ENCODE assay signal across 9 mouse cellular contexts in the genomic region with DNA sequence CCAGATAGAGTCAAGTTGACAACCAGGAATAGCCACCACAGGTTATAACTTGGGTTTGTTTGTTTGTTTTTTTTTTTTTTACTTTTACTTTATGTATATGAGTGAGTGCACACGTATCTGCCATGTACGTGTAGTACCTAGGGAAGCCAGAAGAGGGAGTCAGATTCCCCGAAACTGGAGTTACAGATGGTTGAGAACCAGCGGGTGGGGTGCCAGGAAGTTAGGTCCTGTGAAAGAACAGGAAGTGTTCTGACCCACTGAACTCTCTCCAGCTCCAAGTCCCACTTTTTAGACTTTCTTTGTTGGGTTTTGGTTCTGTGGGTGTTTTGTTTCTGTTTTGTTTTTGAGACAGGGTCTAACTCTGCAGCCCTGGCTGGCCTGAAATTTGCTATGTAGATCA. TPM values are rescaled to one million over a fixed set of nuclear protein-coding genes. Genes with fewer than 3 reads are reported as not detected.
DNase-seq lines count a peak whose midpoint lies in the region; ATAC-seq and TF ChIP-seq lines count a peak whose summit lies in the region.
"Had no signal": no experiment of that assay in that cellular context is flagged by ENCODE, and none has a peak within 500 bp of the region (broad histone marks: within the 10 kb centered on the region; RNA-seq: fewer than 3 reads in every experiment).

No protein-coding gene starts in this region.

- H3K4me2 ChIP-seq in liver, postnatal 0 days (ENCODE audit: low read depth, low read length), result no peak overlapping the region

- H3K4me3 ChIP-seq in bone marrow, adult 2 months (replicated peaks; ENCODE audit: control insufficient read depth, low read depth, low read length), result no peak overlapping the region
- no peak overlapping the region for H3K4me3 ChIP-seq in liver, postnatal 0 days (ENCODE audit: low read depth, low read length)

- H3K9me3 ChIP-seq in liver, postnatal 0 days (ENCODE audit: low read length), result no peaks in the 10 kb centered on the region

- TF ChIP-seq EP300 in liver, postnatal 0 days (IDR thresholded peaks at IDR 0.05; ENCODE audit: low read depth), result 0 out of 2 replicates have a peak, but pooled peaks have one; percentile 16

- no peak for TF ChIP-seq POLR2A in bone marrow, adult 2 months (IDR thresholded peaks at IDR 0.05; ENCODE audit: borderline replicate concordance, control insufficient read depth, low read depth, low read length)

- H3K4me1 ChIP-seq in bone marrow, adult 2 months (ENCODE audit: control insufficient read depth, insufficient read depth, low read length), result no peaks in the 10 kb centered on the region
- no peaks in the 10 kb centered on the region for H3K4me1 ChIP-seq in liver, postnatal 0 days (ENCODE audit: insufficient read depth)

- no peaks in the 10 kb centered on the region for H3K27me3 ChIP-seq in liver, postnatal 0 days (ENCODE audit: insufficient read depth, low read length)

- peaks cover 33% of the 10 kb centered on the region for H3K36me3 ChIP-seq in liver, postnatal 0 days (replicated peaks; ENCODE audit: insufficient read depth, low read length)

- H3K9ac ChIP-seq in liver, postnatal 0 days (replicated peaks), result no peak overlapping the region

- peak; percentile 33 for DNase-seq in gastrocnemius, postnatal 14 days
- no peak for DNase-seq in gastrocnemius, postnatal 36 days
- peak; percentile 83 for DNase-seq in A20 (ENCODE audit: low read depth, low spot score)
- peak; percentile 56 for DNase-seq in liver, postnatal 0 days
- no peak for DNase-seq in right cerebral cortex, adult 18-20 months
- DNase-seq in ovary, postnatal 10 days (ENCODE audit: low spot score), result no peak
- no peak for DNase-seq in adipocyte (ENCODE audit: low spot score)

- intact Hi-C loops in gastrocnemius, postnatal 14 days (cut with DNase I; ENCODE audit: low total_unique reads), result no loop called here
- intact Hi-C loops in gastrocnemius, postnatal 36 days (cut with DNase I), result no loop called here

- ATAC-seq in liver, postnatal 0 days, result 0 out of 2 replicates have a peak, but pooled peaks have one; percentile 45

- TF ChIP-seq CTCF in bone marrow, adult 2 months (IDR thresholded peaks at IDR 0.05; ENCODE audit: control insufficient read depth, insufficient read depth, low read length), result peak; percentile 47; the same call in 1 of the 2 replicates
- peak; percentile 73 for TF ChIP-seq CTCF in liver, postnatal 0 days (IDR thresholded peaks at IDR 0.05; ENCODE audit: low read depth)

- H3K27ac ChIP-seq in bone marrow, adult 2 months (ENCODE audit: control insufficient read depth, insufficient read depth, low read depth, low read length, poor library complexity), result no peak overlapping the region
- H3K27ac ChIP-seq in liver, postnatal 0 days (ENCODE audit: low read depth), result no peak overlapping the region

- 27% methylated on average over 4 of the region's 4 CpGs for WGBS in bone marrow, adult 2 months
- 27% methylated on average over 4 of the region's 4 CpGs for WGBS in liver, postnatal 0 days (ENCODE audit: insufficient replicate concordance)

RNA-seq across cellular contexts. Expression of a gene that starts 19.9 kb away (rescaled TPM):
- total RNA-seq in gastrocnemius, postnatal 14 days (2021), result 10 to 100 TPM in 1 of 2 experiments, 1 to 10 TPM in 1; 9.3 to 10.5 TPM
- 10 to 100 TPM; 14.4 to 15.1 TPM for total RNA-seq in gastrocnemius, postnatal 36 days (2021)
- polyA plus RNA-seq in bone marrow, adult 2 months (2011; ENCODE audit: insufficient read depth, insufficient read length, low replicate concordance, missing spikeins), result 24.1 and 38.0 TPM in 2 replicates
- polyA plus RNA-seq in liver, postnatal 0 days (2015; fragmentation: Nextera tagmentation; extraction: Ambion mirVana), result 12.3 and 13.2 TPM in 2 replicates

RNA-seq across cellular contexts. Expression of a gene that starts 20.2 kb away (rescaled TPM):
- 100 to 1,000 TPM; 121 to 123 TPM for total RNA-seq in gastrocnemius, postnatal 14 days (2021)
- total RNA-seq in gastrocnemius, postnatal 36 days (2021), result 100 to 1,000 TPM; 158 to 166 TPM
- 98.9 and 107 TPM in 2 replicates for polyA plus RNA-seq in bone marrow, adult 2 months (2011; ENCODE audit: insufficient read depth, insufficient read length, low replicate concordance, missing spikeins)
- polyA plus RNA-seq in liver, postnatal 0 days (2015; fragmentation: Nextera tagmentation; extraction: Ambion mirVana), result 93.5 and 98.9 TPM in 2 replicates

RNA-seq across cellular contexts. Expression of a gene that starts 30.1 kb away (rescaled TPM):
- total RNA-seq in gastrocnemius, postnatal 14 days (2021), result 100 to 1,000 TPM; 109 to 120 TPM
- 10 to 100 TPM; 76.6 to 96.3 TPM for total RNA-seq in gastrocnemius, postnatal 36 days (2021)
- polyA plus RNA-seq in bone marrow, adult 2 months (2011; ENCODE audit: insufficient read depth, insufficient read length, low replicate concordance, missing spikeins), result 17.6 and 40.8 TPM in 2 replicates
- 7.7 and 8.2 TPM in 2 replicates for polyA plus RNA-seq in liver, postnatal 0 days (2015; fragmentation: Nextera tagmentation; extraction: Ambion mirVana)

RNA-seq across cellular contexts. Expression of a gene that starts 49.7 kb away (rescaled TPM):
- total RNA-seq in gastrocnemius, postnatal 14 days (2021), result not detected
- not detected for total RNA-seq in gastrocnemius, postnatal 36 days (2021)
- not detected in 2 replicates for polyA plus RNA-seq in bone marrow, adult 2 months (2011; ENCODE audit: insufficient read depth, insufficient read length, low replicate concordance, missing spikeins)
- polyA plus RNA-seq in liver, postnatal 0 days (2015; fragmentation: Nextera tagmentation; extraction: Ambion mirVana), result not detected in 2 replicates
- total RNA-seq: left cerebral cortex, postnatal 10 days had no signal

RNA-seq across cellular contexts. Expression of a gene that starts 59.0 kb away (rescaled TPM):
- 1 to 10 TPM; 5.7 to 6.7 TPM for total RNA-seq in gastrocnemius, postnatal 14 days (2021)
- 1 to 10 TPM; 5.1 to 5.5 TPM for total RNA-seq in gastrocnemius, postnatal 36 days (2021)
- 10.0 and 10.9 TPM in 2 replicates for polyA plus RNA-seq in bone marrow, adult 2 months (2011; ENCODE audit: insufficient read depth, insufficient read length, low replicate concordance, missing spikeins)
- polyA plus RNA-seq in liver, postnatal 0 days (2015; fragmentation: Nextera tagmentation; extraction: Ambion mirVana), result 12.4 and 13.2 TPM in 2 replicates

Comparison
In these comparisons a context has a peak if more than half of its experiments do, and no peak if none do; other contexts are left out.
1. DNase-seq: peak in gastrocnemius, postnatal 14 days (single experiment), A20 (single experiment) and liver, postnatal 0 days (single experiment); none in gastrocnemius, postnatal 36 days (0 of 2), right cerebral cortex, adult 18-20 months (single experiment), ovary, postnatal 10 days (single experiment) and adipocyte (single experiment).